Mouse (Mus musculus) liver, embryonic 14.5 days (tissue): Measurements from ENCODE around the gene Hcrtr1. TPM values are rescaled to one million over a fixed set of nuclear protein-coding genes. Genes with fewer than 3 reads are reported as not detected.
A peak's percentile ranks its signal among the peaks of the same experiment; 100 is the strongest.

Experiments used
- ATAC-seq: fragments of 200-750 bp; cut with Nextera tagmentation; 2 replicates; pipeline ENCODE4 v1.8.0; 2017; ENCODE audit warnings: moderate number of reproducible peaks, mild to moderate bottlenecking, moderate library complexity; ENCODE audit not compliant: insufficient read depth
- DNase-seq, 3 experiments: peaks; one replicate each; pipeline ENCODE4 v3.0.0-alpha.2; 2012 to 2013; ENCODE audit warnings: low read depth in 3 of 3, low spot score in 3 of 3
- H3K27ac ChIP-seq: fragments of 300-500 bp; sonication (generic); 2 replicates; pipeline ENCODE4 v1.5.1; 2014; ENCODE audit warnings: moderate library complexity, mild to moderate bottlenecking, control low read depth, inconsistent platforms
- H3K27me3 ChIP-seq: fragments of 300-500 bp; sonication (generic); 2 replicates; pipeline ENCODE4 v1.6.1; 2014; ENCODE audit warnings: mild to moderate bottlenecking, low read length, moderate library complexity; ENCODE audit not compliant: control insufficient read depth, insufficient read depth
- H3K36me3 ChIP-seq: fragments of 300-500 bp; sonication (generic); replicated peaks from 2 replicates; pipeline ENCODE4 v1.6.1; 2014; ENCODE audit warnings: low read depth; ENCODE audit not compliant: control insufficient read depth, insufficient read depth
- H3K4me1 ChIP-seq, 2 experiments: fragments of 200-500 bp in 1 of 2; fragments of 300-500 bp in 1 of 2; sonication (generic) in 1 of 2; replicated peaks; 2 replicates each; pipeline ENCODE4 v1.6.1; 2012 to 2014; ENCODE audit warnings: antibody characterized with exemption in 1 of 2, inconsistent platforms in 1 of 2, low read length in 1 of 2; ENCODE audit not compliant: control insufficient read depth in 2 of 2, insufficient read depth in 2 of 2
- H3K4me2 ChIP-seq: fragments of 300-500 bp; sonication (generic); 2 replicates; pipeline ENCODE4 v1.6.1; 2014; ENCODE audit warnings: low read depth, mild to moderate bottlenecking, control low read depth, moderate library complexity
- H3K4me3 ChIP-seq, 2 experiments: fragments of 200-500 bp in 1 of 2; fragments of 300-500 bp in 1 of 2; sonication (generic) in 1 of 2; 2 replicates each; pipeline ENCODE4 v1.5.1; 2012 to 2014; ENCODE audit warnings: low read depth in 2 of 2, low read length in 2 of 2, mild to moderate bottlenecking in 2 of 2, control low read depth in 1 of 2, inconsistent platforms in 1 of 2, moderate library complexity in 1 of 2; ENCODE audit not compliant: insufficient read depth in 1 of 2
- H3K9ac ChIP-seq: fragments of 300-500 bp; sonication (generic); replicated peaks from 2 replicates; pipeline ENCODE4 v1.6.1; 2014; ENCODE audit warnings: mild to moderate bottlenecking, control low read depth, moderate library complexity
- H3K9me3 ChIP-seq: fragments of 300-500 bp; sonication (generic); 2 replicates; pipeline ENCODE4 v1.6.1; 2016; ENCODE audit warnings: low read length, mixed read lengths; ENCODE audit not compliant: control insufficient read depth
- CTCF ChIP-seq: IDR thresholded peaks from 2 replicates; pipeline ENCODE4 v1.5.1; 2016; ENCODE audit warnings: antibody characterized with exemption, low read depth, control low read depth
- EP300 ChIP-seq: IDR thresholded peaks from 2 replicates; pipeline ENCODE4 v1.6.1; 2016; ENCODE audit warnings: antibody characterized with exemption, low read depth
- WGBS: fragments of 180-500 bp; shearing (Covaris S2); extraction: QIAGEN DNeasy Blood & Tissue Kit; methylation state at CpG from one replicate; pipeline ENCODE4 v1.1.7; 2014; ENCODE audit not compliant: insufficient replicate concordance; 5-methylcytosine and 5-hydroxymethylcytosine counted together
- polyA plus RNA-seq, 2 experiments: library from polyadenylated mRNA; depleted of rRNA in 1 of 2; stranded (reverse) in 1 of 2; unstranded in 1 of 2; fragments of >200 nt; fragmentation: Nextera tagmentation in 1 of 2; extraction: Ambion mirVana in 1 of 2; gene quantifications; 2 replicates each; pipeline versions ENCODE4 v1.2.1 to v1.2.3; 2012 to 2014

Gene Hcrtr1
- polyA plus RNA-seq, 2 experiments, result not detected

GRCm38 (mm10) chr4:130131448-130132105 lies 7.6 kb downstream of the Hcrtr1 start:
- WGBS, result 69% methylated on average over 7 of the region's 7 CpGs
- Histone ChIP-seq H3K4me2 (no peak overlapping the region), H3K9ac (no peak overlapping the region), H3K9me3 (no peaks in the 10 kb centered on the region), H3K27ac (no peak overlapping the region), H3K4me1 (peaks cover 0 to 4% of the 10 kb centered on the region in 2 experiments; a peak in 2 of 4 replicates), H3K27me3 (no peaks in the 10 kb centered on the region; the same call in 1 of the 2 replicates), H3K36me3 (peaks cover 4% of the 10 kb centered on the region), H3K4me3 (no peak overlapping the region)
- ATAC-seq (no peak), DNase-seq (no peak)
- TF ChIP-seq EP300, result no peak
- TF ChIP-seq CTCF, result no peak

DNA sequence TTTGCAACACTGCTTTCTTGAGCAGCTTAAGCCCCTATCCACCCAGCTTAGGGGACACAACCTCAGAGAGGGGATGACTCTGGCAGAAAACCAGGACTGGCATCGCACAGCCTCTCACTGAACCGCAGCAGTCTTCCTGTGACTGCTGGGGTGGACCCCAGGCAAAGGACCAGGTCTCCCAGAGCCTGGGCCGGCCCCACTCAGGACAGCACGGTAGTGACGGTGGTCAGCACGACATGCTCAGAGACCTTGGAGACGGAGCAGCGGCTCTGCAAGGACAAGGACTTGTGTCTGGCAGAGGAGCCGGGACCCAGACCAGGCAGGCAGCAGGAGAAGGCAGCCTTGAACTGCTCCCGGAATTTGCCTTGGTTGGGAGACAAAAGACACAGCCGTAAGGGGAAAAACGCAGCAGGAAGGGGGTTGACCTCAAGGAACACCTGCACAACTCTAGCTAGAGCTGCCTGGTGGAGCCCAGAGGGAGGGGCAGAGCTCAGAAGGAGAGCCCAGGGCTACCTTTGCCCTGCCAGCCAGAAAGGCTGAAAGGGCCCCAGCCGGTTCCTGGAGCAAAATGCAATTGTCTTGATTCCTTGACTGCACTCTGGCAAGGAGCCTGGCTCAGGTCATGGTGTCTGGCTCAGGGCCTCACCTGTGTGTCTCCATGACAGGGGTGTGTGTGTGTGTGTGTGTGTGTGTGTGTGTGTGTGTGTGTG lies 8.4 kb downstream of the Hcrtr1 start:
- H3K4me1 ChIP-seq, result peaks cover 0 to 4% of the 10 kb centered on the region in 2 experiments; a peak in 2 of 4 replicates
- no peaks in the 10 kb centered on the region for H3K9me3 ChIP-seq
- H3K27ac ChIP-seq, result no peak overlapping the region
- TF ChIP-seq EP300, result no peak
- H3K27me3 ChIP-seq, result no peaks in the 10 kb centered on the region
- no peak overlapping the region for H3K4me2 ChIP-seq
- ATAC-seq, result no peak
- 62% methylated on average over 13 of the region's 13 CpGs for WGBS
- no peak overlapping the region for H3K9ac ChIP-seq
- no peak for DNase-seq
- peaks cover 7% of the 10 kb centered on the region for H3K36me3 ChIP-seq
- no peak overlapping the region for H3K4me3 ChIP-seq

GRCm38 (mm10) chr4:130130082-130130481 lies 9.1 kb downstream of the Hcrtr1 start:
- WGBS, result 72% methylated on average over 10 of the region's 10 CpGs
- Histone ChIP-seq H3K27ac (no peak overlapping the region), H3K4me2 (no peak overlapping the region), H3K27me3 (no peaks in the 10 kb centered on the region), H3K4me1 (peaks cover 0 to 4% of the 10 kb centered on the region in 2 experiments; a peak in 2 of 4 replicates), H3K36me3 (peaks cover 13% of the 10 kb centered on the region), H3K9me3 (no peaks in the 10 kb centered on the region), H3K4me3 (no peak overlapping the region), H3K9ac (no peak overlapping the region)
- ATAC-seq, result no peak
- DNase-seq, result no peak
- TF ChIP-seq EP300 (no peak), CTCF (no peak)

DNA sequence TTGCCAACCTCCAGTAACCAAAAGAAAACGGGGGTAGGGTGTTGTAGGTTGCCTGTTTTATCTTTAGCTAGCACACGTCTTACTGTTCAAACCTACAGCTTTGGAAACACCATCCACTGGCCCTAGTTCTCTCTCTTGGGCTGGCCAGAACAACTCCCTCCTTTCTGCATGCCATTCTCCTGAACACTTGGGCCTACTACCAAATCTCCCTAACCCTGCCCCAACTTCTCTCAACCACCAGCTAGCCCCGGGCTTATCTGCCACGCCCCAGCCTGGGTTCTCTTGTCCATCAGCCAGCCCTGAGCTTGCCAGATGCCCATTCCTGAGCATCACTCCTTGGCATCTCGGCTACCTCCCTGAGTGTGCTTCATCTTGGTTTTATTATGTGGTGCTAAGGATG lies 10.3 kb downstream of the Hcrtr1 start:
- peak overlapping the region; percentile 16 for H3K9ac ChIP-seq
- ATAC-seq, result 0 out of 2 replicates have a peak, but pooled peaks have one; percentile 33
- H3K36me3 ChIP-seq, result peaks cover 13% of the 10 kb centered on the region
- H3K4me1 ChIP-seq, result peaks cover 0 to 4% of the 10 kb centered on the region in 2 experiments; a peak in 2 of 4 replicates
- DNase-seq, result no peak
- no peak overlapping the region for H3K4me2 ChIP-seq
- H3K4me3 ChIP-seq, result no peak overlapping the region
- H3K9me3 ChIP-seq, result no peaks in the 10 kb centered on the region
- WGBS, result 34% methylated on average over 5 of the region's 5 CpGs
- TF ChIP-seq CTCF (no peak), EP300 (no peak)
- H3K27ac ChIP-seq, result no peak overlapping the region
- no peaks in the 10 kb centered on the region for H3K27me3 ChIP-seq

- no peaks in the 10 kb centered on the region for H3K9me3 ChIP-seq
- peaks cover 13% of the 10 kb centered on the region for H3K36me3 ChIP-seq
- H3K4me3 ChIP-seq, result no peak overlapping the region
- H3K4me1 ChIP-seq, result peaks cover 0 to 4% of the 10 kb centered on the region in 2 experiments; a peak in 2 of 4 replicates
- TF ChIP-seq EP300, result no peak
- no peak for TF ChIP-seq CTCF
- WGBS, result 78% methylated on average over 5 of the region's 5 CpGs
- ATAC-seq, result no peak
- no peaks in the 10 kb centered on the region for H3K27me3 ChIP-seq
- H3K9ac ChIP-seq, result no peak overlapping the region
- no peak for DNase-seq
- H3K27ac ChIP-seq, result no peak overlapping the region
- H3K4me2 ChIP-seq, result no peak overlapping the region
Measured at GRCm38 (mm10) chr4:130125935-130126334, 13.2 kb downstream of the Hcrtr1 start.
